Mouse (Mus musculus): ENCODE measurements around the gene Hs6st1. TPM values are rescaled to one million over a fixed set of nuclear protein-coding genes. Genes with fewer than 3 reads are reported as not detected.

The Hs6st1 gene
- total RNA-seq, 2 experiments from 2014 or later: 16.0 to 28.7 TPM

GRCm38 (mm10) chr1:36121172-36121571 lies 53.0 kb downstream of the Hs6st1 start:
- ATAC-seq (ENCODE audit: poor library complexity, severe bottlenecking): peak; percentile 65

DNA sequence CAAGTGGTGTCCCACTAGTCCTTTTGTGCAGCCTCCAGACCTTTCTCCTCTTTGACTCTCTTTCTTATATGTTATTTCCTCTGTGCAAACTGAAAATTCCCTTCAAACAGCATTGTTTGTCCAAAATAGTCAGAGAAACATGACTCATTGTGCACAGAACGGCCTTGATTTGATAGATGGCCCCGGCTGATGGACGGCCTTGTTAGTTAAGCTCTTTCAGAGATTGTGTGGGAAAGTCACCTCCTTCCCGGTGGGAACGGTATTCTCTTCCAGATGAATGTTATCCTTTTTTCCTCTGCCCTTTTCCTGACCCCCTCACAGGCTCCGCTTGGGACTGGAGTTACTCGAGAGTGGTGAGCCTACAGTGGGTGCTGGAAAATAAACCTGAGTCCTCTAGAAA lies 56.9 kb downstream of the Hs6st1 start:
- no peak for ATAC-seq (ENCODE audit: poor library complexity, severe bottlenecking)

DNA sequence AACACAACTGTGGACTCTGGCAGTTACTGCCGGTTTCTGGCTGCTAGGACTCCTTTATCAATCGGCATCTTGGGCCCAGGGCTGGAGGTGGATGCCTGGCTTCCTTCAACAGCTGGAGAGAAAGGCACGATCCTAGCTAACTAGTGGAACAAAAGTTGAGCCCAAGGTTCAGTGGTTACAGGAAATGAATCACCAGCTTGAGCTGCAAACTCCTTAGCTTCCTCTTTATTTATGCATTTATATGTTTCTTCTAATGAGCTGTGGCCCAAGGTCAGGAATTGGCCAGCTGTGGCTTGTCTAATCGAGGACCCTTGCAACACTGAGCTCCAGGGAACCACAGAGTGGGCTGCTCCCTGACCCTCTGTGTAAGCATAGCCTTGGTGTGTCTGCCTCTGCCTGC lies 60.9 kb downstream of the Hs6st1 start:
- peak; percentile 56 for ATAC-seq (ENCODE audit: poor library complexity, severe bottlenecking)

DNA sequence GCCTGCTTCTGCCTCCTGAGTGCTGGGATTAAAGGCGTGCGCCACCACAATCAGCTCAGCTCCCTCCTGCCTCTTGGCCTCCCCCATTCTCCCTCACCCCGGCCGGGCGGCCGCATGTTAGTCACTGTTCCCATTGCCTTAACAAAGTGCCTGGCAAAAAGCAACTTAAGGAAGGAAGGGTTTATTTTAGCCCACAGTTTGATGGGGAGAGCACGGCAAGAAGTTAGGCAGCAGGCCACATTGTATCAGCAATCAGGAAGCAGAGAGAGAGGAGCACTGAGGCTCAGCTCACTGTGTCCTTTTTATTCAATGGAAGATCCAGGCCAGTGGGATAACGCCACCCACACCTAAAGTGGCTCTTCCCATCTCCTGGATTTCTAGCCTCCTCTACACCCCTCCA lies 61.7 kb downstream of the Hs6st1 start:
- no peak for ATAC-seq (ENCODE audit: poor library complexity, severe bottlenecking)

DNA sequence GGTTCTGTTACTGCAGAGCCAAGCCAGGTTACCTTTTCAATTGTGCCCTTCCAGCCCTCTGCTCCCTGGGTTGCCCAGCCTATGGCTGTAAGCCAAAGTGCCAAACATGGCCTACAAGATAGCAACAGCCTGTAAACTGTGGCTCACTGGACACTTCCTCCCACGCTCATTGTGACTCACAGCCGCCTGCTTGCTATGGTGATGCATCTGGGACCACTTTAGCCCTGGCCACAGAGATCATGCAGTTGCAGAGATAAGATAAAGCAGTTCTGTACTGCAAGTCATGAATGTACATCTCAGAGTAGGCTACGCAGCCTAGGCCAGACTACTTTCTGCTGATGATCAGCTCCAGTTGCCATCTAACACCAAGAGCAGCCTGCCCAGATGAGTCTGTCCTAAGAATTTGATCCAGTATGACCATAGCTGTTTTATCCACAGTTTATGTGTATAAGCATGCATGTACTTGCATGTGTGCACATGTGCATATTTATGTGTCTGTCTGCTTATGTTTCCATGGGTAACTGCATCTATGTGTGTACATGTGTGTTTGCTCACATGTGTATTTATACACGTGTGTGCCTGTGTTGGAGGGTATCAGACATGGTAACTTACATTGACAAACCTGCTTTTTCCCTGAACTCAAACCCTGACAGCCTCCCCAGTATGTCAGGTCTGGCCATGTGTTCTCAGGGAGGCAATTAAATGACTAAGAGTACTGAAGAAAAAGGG lies 62.3 kb downstream of the Hs6st1 start:
- peak; percentile 36 for ATAC-seq (ENCODE audit: poor library complexity, severe bottlenecking)

- ATAC-seq (ENCODE audit: poor library complexity, severe bottlenecking): no peak
These were observed 63.0 kb downstream of the Hs6st1 start for GRCm38 (mm10) chr1:36131154-36131553.

DNA sequence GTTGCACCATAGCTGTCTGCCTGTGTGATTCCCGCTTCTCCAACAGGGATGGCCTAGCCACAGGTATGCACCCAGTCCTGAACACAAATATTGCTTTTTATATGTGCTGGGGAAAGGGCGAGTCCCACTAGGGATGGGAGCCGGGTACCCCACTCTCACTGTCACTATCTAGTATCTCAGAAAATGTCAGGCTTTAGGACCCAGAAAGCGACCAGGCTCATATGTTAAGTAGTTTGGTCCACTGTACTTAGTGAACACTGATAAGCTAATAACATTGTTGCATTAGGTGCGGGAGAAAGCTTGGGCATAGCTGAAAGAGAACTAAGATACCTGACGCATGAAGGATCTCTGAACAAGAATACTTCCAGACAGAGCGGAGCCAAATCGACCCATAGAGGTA lies 63.6 kb downstream of the Hs6st1 start:
- no peak for ATAC-seq (ENCODE audit: poor library complexity, severe bottlenecking)

DNA sequence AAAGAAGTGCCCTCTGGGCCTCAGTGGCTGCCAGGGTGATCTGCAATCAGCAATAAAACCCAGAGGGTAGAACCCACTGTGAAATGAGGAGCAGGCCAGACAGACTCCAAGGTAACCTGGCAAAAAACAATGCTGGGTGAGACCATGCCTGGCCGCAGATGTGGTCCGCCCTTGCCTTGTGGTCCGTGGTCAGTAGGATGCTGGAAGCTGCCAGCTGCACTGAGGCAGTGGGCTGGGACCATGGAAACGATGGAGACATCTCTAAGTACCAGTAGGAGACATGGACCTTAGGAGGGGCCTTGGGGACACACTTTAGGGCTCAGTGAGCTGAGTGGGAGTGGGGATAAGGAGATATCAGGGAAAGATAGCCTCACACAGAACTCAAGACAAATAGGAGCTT lies 64.0 kb downstream of the Hs6st1 start:
- no peak for ATAC-seq (ENCODE audit: poor library complexity, severe bottlenecking)

DNA sequence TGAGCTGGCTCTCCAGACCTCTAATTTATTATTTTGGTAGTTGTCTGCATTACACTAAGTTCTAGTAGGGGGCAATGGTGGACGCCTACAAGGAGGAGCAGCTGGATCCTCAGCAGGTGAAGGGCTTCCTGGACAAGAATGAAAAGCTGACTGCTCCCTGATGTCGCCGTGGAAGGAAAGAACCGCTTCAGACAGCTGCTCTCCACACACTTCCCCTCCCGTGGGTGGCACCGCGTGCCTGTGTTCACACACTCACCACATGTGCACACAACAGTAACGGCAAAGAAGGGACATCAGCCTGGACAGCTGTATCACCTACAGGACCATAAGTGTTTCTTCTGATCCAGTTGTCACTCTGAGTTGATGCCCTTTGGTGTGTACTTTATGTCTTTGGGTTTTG lies 64.8 kb downstream of the Hs6st1 start:
- peak; percentile 30; the same call in 1 of the 2 replicates for ATAC-seq (ENCODE audit: poor library complexity, severe bottlenecking)

- ATAC-seq (ENCODE audit: poor library complexity, severe bottlenecking): peak; percentile 33; the same call in 1 of the 2 replicates
These were observed 65.4 kb downstream of the Hs6st1 start for GRCm38 (mm10) chr1:36133647-36134046.

DNA sequence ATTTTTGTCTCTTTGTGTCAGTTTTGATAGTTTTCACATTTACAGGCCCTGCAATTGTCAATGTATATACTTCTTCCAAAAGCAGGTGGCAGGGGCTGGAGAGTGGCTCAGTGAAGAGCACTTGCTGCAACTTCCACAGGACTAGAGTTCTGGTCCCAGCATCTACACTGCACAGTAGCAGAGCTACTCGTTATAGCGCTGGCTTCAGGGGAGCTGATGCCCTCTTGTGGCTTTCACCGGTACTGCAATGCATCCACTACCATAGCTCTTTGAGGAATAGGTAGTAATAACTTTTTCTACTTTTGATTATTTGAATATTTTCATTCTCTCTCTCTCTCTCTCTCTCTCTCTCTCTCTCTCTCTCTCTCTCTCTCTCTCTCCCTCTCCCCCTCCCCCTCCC lies 66.4 kb downstream of the Hs6st1 start:
- ATAC-seq (ENCODE audit: poor library complexity, severe bottlenecking): peak; percentile 58

DNA sequence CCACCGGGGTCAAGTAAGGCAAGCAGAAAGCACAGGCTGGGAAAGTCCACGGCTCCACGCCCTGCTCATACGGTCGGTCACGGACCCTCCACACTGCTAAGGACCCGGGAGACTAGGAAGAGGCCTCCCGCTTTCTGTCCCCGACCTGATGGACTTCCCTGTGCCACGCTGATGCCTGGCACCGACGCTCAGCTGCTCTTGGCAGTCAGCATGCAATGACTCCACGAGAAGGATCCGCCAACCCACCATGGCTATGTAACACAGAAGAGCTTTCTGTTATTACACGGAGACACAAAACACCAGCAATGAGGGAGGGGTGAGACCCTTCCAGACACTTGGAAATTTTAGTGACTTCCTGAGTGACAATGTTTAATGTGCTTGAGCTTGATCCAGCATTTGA lies 72.1 kb downstream of the Hs6st1 start:
- ATAC-seq (ENCODE audit: poor library complexity, severe bottlenecking): no peak

GRCm38 (mm10) chr1:36145050-36145449 lies 76.8 kb downstream of the Hs6st1 start:
- no peak for ATAC-seq (ENCODE audit: poor library complexity, severe bottlenecking)

GRCm38 (mm10) chr1:36148809-36149208 lies 80.6 kb downstream of the Hs6st1 start:
- ATAC-seq (ENCODE audit: poor library complexity, severe bottlenecking): no peak

GRCm38 (mm10) chr1:36149411-36149810 lies 81.2 kb downstream of the Hs6st1 start:
- ATAC-seq (ENCODE audit: poor library complexity, severe bottlenecking): peak; percentile 70

Other genes starting within 250 kb of the Hs6st1 start
- 77.5 and 77.7 TPM in 2 replicates for gene Uggt1, start 176.3 kb downstream of the Hs6st1 start, total RNA-seq (2015)
- 120 and 125 TPM in 2 replicates for gene Uggt1, start 176.3 kb downstream of the Hs6st1 start, total RNA-seq (2017)
- gene Neurl3, start 206.3 kb downstream of the Hs6st1 start, total RNA-seq (2015): 54.2 and 57.5 TPM in 2 replicates
- 66.0 and 68.3 TPM in 2 replicates for gene Neurl3, start 206.3 kb downstream of the Hs6st1 start, total RNA-seq (2017)
- 14.1 and 14.6 TPM in 2 replicates for gene Arid5a, start 239.3 kb downstream of the Hs6st1 start, total RNA-seq (2015)
- gene Arid5a, start 239.3 kb downstream of the Hs6st1 start, total RNA-seq (2017): 27.0 and 31.9 TPM in 2 replicates

Data from megakaryocyte, adult 5-6 weeks (primary cell).